ENCODE assay signal across 9 mouse cellular contexts in the genomic region with DNA sequence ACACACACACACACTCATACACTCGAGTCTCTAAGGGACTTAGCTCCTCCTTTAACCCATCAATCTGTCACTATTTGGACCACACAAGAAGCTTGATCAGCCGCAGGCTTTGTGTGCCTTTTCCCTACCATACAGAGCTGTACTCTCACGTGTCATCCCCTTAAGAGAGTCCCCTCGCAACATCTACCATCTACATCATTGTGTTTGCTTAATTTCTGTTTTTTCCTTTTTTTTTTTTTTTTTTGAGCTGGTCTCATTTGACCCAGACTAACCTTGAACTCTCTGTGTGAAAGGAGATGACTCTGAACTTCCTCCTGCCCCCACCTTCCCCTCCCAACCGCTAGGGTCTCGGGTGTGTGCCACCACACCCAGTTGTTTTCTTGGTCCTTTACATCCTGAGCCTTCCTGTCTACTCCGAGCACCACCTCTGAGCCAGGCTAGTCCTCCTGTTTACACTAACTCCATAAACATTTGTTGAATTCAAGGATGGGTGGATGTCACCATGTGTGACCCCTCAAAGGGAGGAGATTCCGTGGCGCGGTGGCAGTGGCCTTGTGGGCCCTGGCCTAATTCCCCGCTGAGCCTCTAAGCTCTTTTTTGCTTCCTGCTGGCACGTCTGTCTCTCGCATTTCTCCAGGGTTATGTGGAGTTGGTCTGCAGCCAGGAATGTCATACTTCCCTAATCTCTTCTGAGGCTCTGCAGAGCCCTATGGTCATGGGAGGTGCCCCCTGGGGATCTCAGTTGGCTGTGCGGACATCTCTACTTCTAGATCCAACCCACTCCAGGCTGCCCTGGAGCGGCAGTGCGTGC. TPM values are rescaled to one million over a fixed set of nuclear protein-coding genes. Genes with fewer than 3 reads are reported as not detected.
DNase-seq lines count a peak whose midpoint lies in the region; ATAC-seq and TF ChIP-seq lines count a peak whose summit lies in the region.
"Had no signal": no experiment of that assay in that cellular context is flagged by ENCODE, and none has a peak within 500 bp of the region (broad histone marks: within the 10 kb centered on the region; RNA-seq: fewer than 3 reads in every experiment).

No protein-coding gene starts in this region.

- no peaks in the 10 kb centered on the region for H3K36me3 ChIP-seq in midbrain, postnatal 0 days (ENCODE audit: insufficient read depth, low read length)
- H3K36me3 ChIP-seq: neural tube, embryonic 12.5 days had no signal

- no peak for TF ChIP-seq POLR2A in lung, adult 2 months (IDR thresholded peaks at IDR 0.05; ENCODE audit: borderline replicate concordance, extremely low read depth, low read depth, low read length)

- TF ChIP-seq CTCF in lung, adult 2 months (IDR thresholded peaks at IDR 0.05; ENCODE audit: insufficient read depth, low read length) = 0 out of 2 replicates have a peak, but pooled peaks have one; percentile 24
- TF ChIP-seq CTCF in midbrain, postnatal 0 days (IDR thresholded peaks at IDR 0.05) = no peak

- H3K4me1 ChIP-seq in lung, adult 2 months (ENCODE audit: control insufficient read depth, insufficient read depth, low read length) = peaks cover 10% of the 10 kb centered on the region
- H3K4me1 ChIP-seq in midbrain, postnatal 0 days (ENCODE audit: insufficient read depth, low read length) = no peaks in the 10 kb centered on the region

- no peak for ATAC-seq in midbrain, postnatal 0 days (ENCODE audit: low FRiP score)

- H3K9ac ChIP-seq in midbrain, postnatal 0 days (replicated peaks; ENCODE audit: low read length, poor library complexity, severe bottlenecking) = no peak overlapping the region
- H3K9ac ChIP-seq: neural tube, embryonic 12.5 days had no signal

- DNase-seq in ovary, postnatal 14 days (ENCODE audit: low spot score) = peak; percentile 46
- DNase-seq in ovary, postnatal 10 days (ENCODE audit: low spot score) = no peak
- DNase-seq in adrenal gland, postnatal 25 days = peak; percentile 60
- DNase-seq in heart, postnatal 4 days = peak; percentile 91
- DNase-seq in lung, adult 2 months = peak; percentile 59
- peak; percentile 52 for DNase-seq in yolk sac, embryonic 10.5 days (ENCODE audit: low spot score)
- DNase-seq in midbrain, postnatal 0 days (ENCODE audit: low spot score) = no peak
- no peak for DNase-seq in layer of hippocampus, adult 8-10 months (ENCODE audit: low spot score in 2 of 2)

- WGBS in lung, adult 2 months = 13% methylated on average over 16 of the region's 16 CpGs
- 63% methylated on average over 16 of the region's 16 CpGs for WGBS in midbrain, postnatal 0 days

- H3K27ac ChIP-seq in midbrain, postnatal 0 days (ENCODE audit: low read depth, low read length) = no peak overlapping the region
- H3K27ac ChIP-seq: neural tube, embryonic 12.5 days had no signal

- no peaks in the 10 kb centered on the region for H3K27me3 ChIP-seq in midbrain, postnatal 0 days (ENCODE audit: insufficient read depth, low read length)
- H3K27me3 ChIP-seq: neural tube, embryonic 12.5 days had no signal

- no peaks in the 10 kb centered on the region for H3K9me3 ChIP-seq in midbrain, postnatal 0 days (ENCODE audit: low read length)

- no peak overlapping the region for H3K4me3 ChIP-seq in lung, adult 2 months (replicated peaks; ENCODE audit: extremely low read depth, low read depth, low read length)
- H3K4me3 ChIP-seq in midbrain, postnatal 0 days (ENCODE audit: low read depth, low read length) = no peak overlapping the region
- H3K4me3 ChIP-seq: neural tube, embryonic 12.5 days had no signal

- no peak overlapping the region for H3K4me2 ChIP-seq in midbrain, postnatal 0 days (ENCODE audit: low read depth, low read length, poor library complexity, severe bottlenecking)
- H3K4me2 ChIP-seq: neural tube, embryonic 12.5 days had no signal

RNA-seq across cellular contexts. Expression of a gene that starts 9.4 kb away (rescaled TPM):
- total RNA-seq in adrenal gland, postnatal 25 days (2021) = 12.7 and 16.2 TPM in 2 replicates
- total RNA-seq in heart, postnatal 4 days (2021) = 10 to 100 TPM; 13.2 to 20.5 TPM
- polyA plus RNA-seq in lung, adult 2 months (2012; rRNA removed) = 873 and 1,096 TPM in 2 replicates
- 55.5 and 59.8 TPM in 2 replicates for total RNA-seq in midbrain, postnatal 0 days (2014; rRNA removed)
- 85.5 and 87.7 TPM in 2 replicates for polyA plus RNA-seq in midbrain, postnatal 0 days (2015; fragmentation: Nextera tagmentation; extraction: Ambion mirVana)
- total RNA-seq in layer of hippocampus, adult 8-10 months (2022) = 100 to 1,000 TPM in 2 of 4 experiments, 10 to 100 TPM in 2; 81.0 to 114 (median 96.0) TPM

RNA-seq across cellular contexts. Expression of a gene that starts 12.2 kb away (rescaled TPM):
- total RNA-seq in adrenal gland, postnatal 25 days (2021) = 46.6 and 60.9 TPM in 2 replicates
- 10 to 100 TPM; 47.0 to 48.2 TPM for total RNA-seq in heart, postnatal 4 days (2021)
- polyA plus RNA-seq in lung, adult 2 months (2012; rRNA removed) = 42.9 and 44.3 TPM in 2 replicates
- 77.2 and 90.1 TPM in 2 replicates for total RNA-seq in midbrain, postnatal 0 days (2014; rRNA removed)
- polyA plus RNA-seq in midbrain, postnatal 0 days (2015; fragmentation: Nextera tagmentation; extraction: Ambion mirVana) = 88.9 and 94.6 TPM in 2 replicates
- total RNA-seq in layer of hippocampus, adult 8-10 months (2022) = 10 to 100 TPM; 40.5 to 62.8 (median 49.0) TPM

RNA-seq across cellular contexts. Expression of a gene that starts 33.7 kb away (rescaled TPM):
- 1.3 and 2.2 TPM in 2 replicates for total RNA-seq in adrenal gland, postnatal 25 days (2021)
- total RNA-seq in heart, postnatal 4 days (2021) = 10 to 100 TPM; 33.3 to 34.0 TPM
- polyA plus RNA-seq in lung, adult 2 months (2012; rRNA removed) = 14.8 and 17.9 TPM in 2 replicates
- total RNA-seq in midbrain, postnatal 0 days (2014; rRNA removed) = 10.4 and 11.2 TPM in 2 replicates
- 7.6 and 7.8 TPM in 2 replicates for polyA plus RNA-seq in midbrain, postnatal 0 days (2015; fragmentation: Nextera tagmentation; extraction: Ambion mirVana)
- total RNA-seq in layer of hippocampus, adult 8-10 months (2022) = 1 to 10 TPM; 1.6 to 4.9 (median 3.6) TPM

RNA-seq across cellular contexts. Expression of a gene that starts 34.3 kb away (rescaled TPM):
- 108 and 121 TPM in 2 replicates for total RNA-seq in adrenal gland, postnatal 25 days (2021)
- 100 to 1,000 TPM; 101 to 104 TPM for total RNA-seq in heart, postnatal 4 days (2021)
- 289 and 294 TPM in 2 replicates for polyA plus RNA-seq in lung, adult 2 months (2012; rRNA removed)
- 110 and 112 TPM in 2 replicates for total RNA-seq in midbrain, postnatal 0 days (2014; rRNA removed)
- 101 and 102 TPM in 2 replicates for polyA plus RNA-seq in midbrain, postnatal 0 days (2015; fragmentation: Nextera tagmentation; extraction: Ambion mirVana)
- total RNA-seq in layer of hippocampus, adult 8-10 months (2022) = 100 to 1,000 TPM in 3 of 4 experiments, 10 to 100 TPM in 1; 96.9 to 242 (median 147) TPM

RNA-seq across cellular contexts. Expression of a gene that starts 38.6 kb away (rescaled TPM):
- total RNA-seq in adrenal gland, postnatal 25 days (2021) = not detected in 2 replicates
- total RNA-seq in heart, postnatal 4 days (2021) = 1 to 10 TPM in 1 of 2 experiments, under 1 TPM in 1; 0.92 to 1.9 TPM
- 0.54 and 1.1 TPM in 2 replicates for polyA plus RNA-seq in lung, adult 2 months (2012; rRNA removed)
- total RNA-seq in midbrain, postnatal 0 days (2014; rRNA removed) = 1.1 TPM in 1 of 2 replicates, not detected in the other
- polyA plus RNA-seq in midbrain, postnatal 0 days (2015; fragmentation: Nextera tagmentation; extraction: Ambion mirVana) = not detected in 2 replicates
- total RNA-seq in layer of hippocampus, adult 8-10 months (2022) = 1 to 10 TPM in 1 of 4 experiments, under 1 TPM in 1, not detected in 2; 0.54 to 1.3 TPM
- polyA plus RNA-seq: neural tube, embryonic 12.5 days had no signal

Comparison
In these comparisons a context has a peak if more than half of its experiments do, and no peak if none do; other contexts are left out.
1. DNase-seq: peak in ovary, postnatal 14 days (single experiment), adrenal gland, postnatal 25 days (single experiment), heart, postnatal 4 days (single experiment), lung, adult 2 months (single experiment) and yolk sac, embryonic 10.5 days (single experiment); none in ovary, postnatal 10 days (single experiment), midbrain, postnatal 0 days (single experiment) and layer of hippocampus, adult 8-10 months (0 of 2).